Mouse (Mus musculus) midbrain, embryonic 12.5 days (tissue): ENCODE measurements at regions not wholly inside any gene's neighbourhood (a gene's known extent, or its start where the extent isn't known, plus 50 kb on each side); places are given as distances from the start of the nearest gene placed in this dataset.
A peak's percentile ranks its signal among the peaks of the same experiment; 100 is the strongest.

Source experiments
- ATAC-seq: fragments of 200-750 bp; cut with Nextera tagmentation; 2 replicates; pipeline ENCODE4 v1.8.0; 2017; ENCODE audit warnings: low read depth, moderate TSS enrichment, moderate library complexity; ENCODE audit not compliant: low FRiP score
- H3K27ac ChIP-seq: fragments of 300-500 bp; sonication (generic); replicated peaks from 2 replicates; pipeline ENCODE4 v1.5.1; 2016; ENCODE audit warnings: mild to moderate bottlenecking
- H3K27me3 ChIP-seq: fragments of 300-500 bp; sonication (generic); 2 replicates; pipeline ENCODE4 v1.6.1; 2016; ENCODE audit warnings: mild to moderate bottlenecking
- H3K36me3 ChIP-seq: fragments of 300-500 bp; sonication (generic); 2 replicates; pipeline ENCODE4 v1.6.1; 2016
- H3K4me1 ChIP-seq: fragments of 300-500 bp; sonication (generic); 2 replicates; pipeline ENCODE4 v1.6.1; 2016
- H3K4me2 ChIP-seq: fragments of 300-500 bp; sonication (generic); replicated peaks from 2 replicates; pipeline ENCODE4 v1.6.1; 2016; ENCODE audit warnings: mild to moderate bottlenecking, moderate library complexity
- H3K4me3 ChIP-seq: fragments of 300-500 bp; sonication (generic); 2 replicates; pipeline ENCODE4 v1.5.1; 2016; ENCODE audit warnings: mild to moderate bottlenecking
- H3K9ac ChIP-seq: fragments of 300-500 bp; sonication (generic); replicated peaks from 2 replicates; pipeline ENCODE4 v1.6.1; 2016; ENCODE audit warnings: mild to moderate bottlenecking, moderate library complexity
- H3K9me3 ChIP-seq: fragments of 300-500 bp; sonication (generic); 2 replicates; pipeline ENCODE4 v1.6.1; 2016; ENCODE audit warnings: mild to moderate bottlenecking
- WGBS: fragments of 180-500 bp; shearing (Covaris S2); methylation state at CpG from one replicate; pipeline ENCODE4 v1.1.7; 2016; 5-methylcytosine and 5-hydroxymethylcytosine counted together

DNA sequence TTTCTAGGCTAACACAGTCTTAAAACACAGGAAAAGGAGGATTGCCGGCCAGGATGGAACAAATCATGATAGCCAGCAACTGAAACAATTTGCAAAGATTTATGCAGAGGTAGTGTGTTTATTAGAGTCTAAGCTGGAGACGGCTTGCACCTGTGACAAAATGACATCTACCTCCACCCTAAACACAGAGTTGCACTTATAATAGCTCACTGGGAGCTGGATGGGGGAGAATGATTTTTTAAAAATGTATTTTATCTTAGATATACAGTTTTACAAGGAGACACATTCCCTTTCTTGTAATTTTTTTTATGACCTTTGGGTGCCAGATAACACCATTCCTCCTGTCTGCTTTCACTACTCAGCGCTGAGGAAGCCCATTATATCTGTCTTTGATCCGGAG, 76.7 kb upstream of the Zfhx3 start:
- H3K4me2 ChIP-seq: no peak overlapping the region
- 79% methylated on average over 4 of the region's 4 CpGs for WGBS
- no peaks in the 10 kb centered on the region for H3K9me3 ChIP-seq
- no peaks in the 10 kb centered on the region for H3K36me3 ChIP-seq
- no peak for ATAC-seq
- no peak overlapping the region for H3K27ac ChIP-seq
- no peak overlapping the region for H3K4me3 ChIP-seq
- no peak overlapping the region for H3K9ac ChIP-seq
- H3K27me3 ChIP-seq: no peaks in the 10 kb centered on the region; the same call in 1 of the 2 replicates
- 0 out of 2 replicates have a peak, but pooled peaks cover 3% of the 10 kb centered on the region for H3K4me1 ChIP-seq

- peaks cover 7% of the 10 kb centered on the region; the same call in 1 of the 2 replicates for H3K9me3 ChIP-seq
- H3K4me3 ChIP-seq: 0 out of 2 replicates have a peak overlapping the region, but pooled peaks have one; percentile 4
- H3K4me1 ChIP-seq: peaks cover 17% of the 10 kb centered on the region
- H3K9ac ChIP-seq: no peak overlapping the region
- H3K27me3 ChIP-seq: no peaks in the 10 kb centered on the region; the same call in none of the 2 replicates
- WGBS: 48% methylated on average over 15 of the region's 15 CpGs
- H3K36me3 ChIP-seq: no peaks in the 10 kb centered on the region
- H3K27ac ChIP-seq: no peak overlapping the region
- no peak for ATAC-seq
- peak overlapping the region; percentile 39 for H3K4me2 ChIP-seq
These were observed 70.7 kb upstream of the Zfhx3 start for GRCm38 (mm10) chr8:107871718-107872117.

- Histone ChIP-seq H3K9ac (no peak overlapping the region), H3K4me3 (0 out of 2 replicates have a peak overlapping the region, but pooled peaks have one; percentile 4)
These were observed 70.3 kb upstream of the Zfhx3 start for GRCm38 (mm10) chr8:107872121-107872520.

DNA sequence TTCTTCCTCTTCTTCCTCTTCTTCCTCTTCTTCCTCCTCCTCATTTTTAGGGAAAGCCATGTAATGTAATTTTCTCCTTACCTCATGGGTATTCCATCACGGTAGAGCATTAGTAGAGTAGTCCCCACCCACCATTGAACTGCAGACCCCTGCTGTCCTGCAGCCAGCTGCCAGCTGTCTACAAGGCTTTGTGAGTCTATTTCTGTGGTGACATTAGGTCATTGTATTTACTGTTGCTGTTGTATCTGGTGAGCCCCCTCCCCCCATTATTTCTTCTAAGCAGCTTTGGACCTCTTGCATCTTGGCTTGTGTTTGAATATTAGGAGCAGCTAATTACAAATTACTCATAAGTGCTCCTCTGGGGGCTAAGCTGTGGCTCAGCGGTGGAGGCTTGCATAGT, 66.0 kb upstream of the Zfhx3 start:
- ATAC-seq: no peak
- Histone ChIP-seq H3K36me3 (no peaks in the 10 kb centered on the region), H3K4me1 (peaks cover 16% of the 10 kb centered on the region), H3K4me3 (no peak overlapping the region), H3K4me2 (no peak overlapping the region), H3K27me3 (peaks cover 19% of the 10 kb centered on the region), H3K9ac (no peak overlapping the region), H3K9me3 (peaks cover 7% of the 10 kb centered on the region; the same call in 1 of the 2 replicates), H3K27ac (no peak overlapping the region)
- WGBS: 33% methylated on average over 2 of the region's 2 CpGs

More at GRCm38 (mm10) chr8:107872121-107872520, 70.3 kb upstream of the Zfhx3 start:
- ATAC-seq: no peak
- Histone ChIP-seq H3K27ac (no peak overlapping the region), H3K4me1 (peaks cover 17% of the 10 kb centered on the region), H3K27me3 (no peaks in the 10 kb centered on the region; the same call in 1 of the 2 replicates), H3K36me3 (no peaks in the 10 kb centered on the region), H3K4me2 (peak overlapping the region; percentile 39), H3K9me3 (peaks cover 7% of the 10 kb centered on the region; the same call in 1 of the 2 replicates)
- 33% methylated on average over 11 of the region's 11 CpGs for WGBS

DNA sequence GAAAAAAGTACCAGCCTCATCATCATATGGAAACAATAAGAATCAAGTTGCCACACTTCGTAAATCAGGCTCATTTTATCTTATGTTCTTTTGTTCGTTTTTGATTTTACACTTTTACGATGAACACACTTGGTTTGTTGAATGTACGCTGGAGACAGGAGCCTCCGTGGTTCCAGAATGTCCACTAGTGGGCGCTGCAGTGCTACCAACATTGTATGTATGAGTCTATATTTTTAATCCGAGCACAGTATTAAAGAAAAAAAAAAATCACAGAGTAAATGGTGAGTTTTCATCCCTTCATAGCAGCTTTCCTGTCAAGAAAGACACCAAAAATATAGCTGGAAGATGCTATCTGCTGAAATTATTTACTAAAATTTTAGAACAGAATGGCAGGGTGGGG, 60.6 kb upstream of the Zfhx3 start:
- ATAC-seq: no peak
- H3K9ac ChIP-seq: no peak overlapping the region
- no peaks in the 10 kb centered on the region for H3K36me3 ChIP-seq
- H3K27ac ChIP-seq: no peak overlapping the region
- WGBS: 21% methylated on average over 7 of the region's 7 CpGs
- H3K9me3 ChIP-seq: no peaks in the 10 kb centered on the region
- 0 out of 2 replicates have a peak, but pooled peaks cover 10% of the 10 kb centered on the region for H3K4me1 ChIP-seq
- peaks cover 30% of the 10 kb centered on the region for H3K27me3 ChIP-seq
- H3K4me2 ChIP-seq: no peak overlapping the region
- no peak overlapping the region for H3K4me3 ChIP-seq

- Histone ChIP-seq H3K9me3 (no peaks in the 10 kb centered on the region), H3K9ac (no peak overlapping the region), H3K4me1 (peaks cover 16% of the 10 kb centered on the region; the same call in 1 of the 2 replicates), H3K36me3 (no peaks in the 10 kb centered on the region), H3K27me3 (peaks cover 19% of the 10 kb centered on the region), H3K27ac (no peak overlapping the region), H3K4me3 (no peak overlapping the region), H3K4me2 (no peak overlapping the region)
- WGBS: 47% methylated on average over 7 of the region's 7 CpGs
- no peak for ATAC-seq
These were observed 56.9 kb upstream of the Zfhx3 start for GRCm38 (mm10) chr8:107885547-107885946.

DNA sequence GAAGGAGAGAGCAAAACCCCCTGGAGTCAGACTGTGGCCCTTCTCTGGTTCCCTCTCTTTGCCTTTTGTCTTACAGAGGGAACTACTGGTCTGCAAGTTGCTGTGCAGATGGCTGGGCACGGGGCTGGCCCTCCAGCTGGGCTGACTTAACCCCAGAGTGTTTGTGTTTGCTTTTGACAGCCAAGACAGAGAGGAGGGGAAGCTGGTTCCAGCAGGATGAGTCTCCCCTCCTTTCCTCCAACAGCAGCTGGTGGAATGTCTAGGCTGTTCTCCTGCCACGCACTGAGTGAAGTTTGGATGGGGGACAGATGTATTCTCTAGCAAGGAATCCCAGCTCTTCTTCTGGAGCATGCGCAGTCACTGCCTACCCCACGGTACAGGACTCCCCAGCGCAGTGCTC, 56.5 kb upstream of the Zfhx3 start:
- WGBS: 67% methylated on average over 5 of the region's 5 CpGs
- H3K4me2 ChIP-seq: no peak overlapping the region
- H3K36me3 ChIP-seq: no peaks in the 10 kb centered on the region
- H3K4me1 ChIP-seq: peaks cover 16% of the 10 kb centered on the region; the same call in 1 of the 2 replicates
- H3K27ac ChIP-seq: no peak overlapping the region
- no peak overlapping the region for H3K9ac ChIP-seq
- no peaks in the 10 kb centered on the region for H3K9me3 ChIP-seq
- H3K4me3 ChIP-seq: no peak overlapping the region
- H3K27me3 ChIP-seq: peaks cover 19% of the 10 kb centered on the region
- no peak for ATAC-seq

DNA sequence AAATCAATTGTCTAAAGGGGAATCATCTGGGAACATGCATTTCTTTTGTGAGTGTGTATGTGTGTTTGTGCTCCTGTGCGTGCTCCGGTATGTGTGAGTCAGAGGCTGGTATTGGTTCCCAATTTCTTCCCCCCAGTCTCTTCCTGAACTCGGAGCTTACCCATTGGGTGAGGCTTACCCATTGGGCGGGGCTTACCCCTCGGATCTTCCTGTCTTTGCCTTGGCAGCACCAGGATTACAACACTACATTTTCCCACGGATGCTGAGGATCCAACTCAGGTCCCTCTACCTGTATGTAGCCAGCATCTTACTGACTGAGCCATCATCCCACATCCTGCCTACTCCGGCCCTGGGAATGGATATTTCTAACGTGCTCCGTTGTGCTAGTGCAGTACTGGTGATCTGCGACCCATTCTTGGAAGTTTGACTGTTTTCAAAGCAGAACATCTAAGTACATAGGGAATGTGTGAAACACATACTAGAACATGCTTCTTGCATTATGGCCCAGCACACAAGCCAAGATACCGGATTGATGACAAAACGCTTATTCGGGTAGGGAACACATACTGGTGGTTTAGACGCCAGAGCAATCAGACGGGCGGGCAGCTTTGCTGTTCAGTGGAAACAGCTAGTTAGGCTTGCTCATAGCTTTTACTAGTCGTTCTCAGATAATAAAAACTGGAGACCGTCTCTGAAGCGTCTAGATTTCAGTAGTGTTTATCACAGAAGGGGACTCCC, 55.8 kb upstream of the Zfhx3 start:
- WGBS: 84% methylated on average over 19 of the region's 19 CpGs
- H3K27me3 ChIP-seq: peaks cover 19% of the 10 kb centered on the region
- H3K4me3 ChIP-seq: no peak overlapping the region
- H3K9ac ChIP-seq: no peak overlapping the region
- no peaks in the 10 kb centered on the region for H3K36me3 ChIP-seq
- peaks cover 16% of the 10 kb centered on the region; the same call in 1 of the 2 replicates for H3K4me1 ChIP-seq
- H3K9me3 ChIP-seq: no peaks in the 10 kb centered on the region
- ATAC-seq: no peak
- no peak overlapping the region for H3K27ac ChIP-seq
- H3K4me2 ChIP-seq: no peak overlapping the region

- Histone ChIP-seq H3K4me2 (no peak overlapping the region), H3K4me3 (no peak overlapping the region), H3K27ac (0 out of 2 replicates have a peak overlapping the region, but pooled peaks have one; percentile 30), H3K27me3 (peaks cover 19% of the 10 kb centered on the region), H3K9ac (no peak overlapping the region), H3K9me3 (no peaks in the 10 kb centered on the region), H3K36me3 (no peaks in the 10 kb centered on the region), H3K4me1 (peaks cover 16% of the 10 kb centered on the region; the same call in 1 of the 2 replicates)
- 47% methylated on average over 10 of the region's 10 CpGs for WGBS
- ATAC-seq: no peak
These were observed 55.1 kb upstream of the Zfhx3 start for GRCm38 (mm10) chr8:107887333-107887732.

- ATAC-seq: no peak
- Histone ChIP-seq H3K9ac (no peak overlapping the region), H3K4me3 (no peak overlapping the region), H3K27me3 (peaks cover 12% of the 10 kb centered on the region; the same call in 1 of the 2 replicates), H3K36me3 (no peaks in the 10 kb centered on the region), H3K9me3 (no peaks in the 10 kb centered on the region), H3K4me1 (peaks cover 7% of the 10 kb centered on the region; the same call in 1 of the 2 replicates), H3K27ac (no peak overlapping the region), H3K4me2 (no peak overlapping the region)
- 81% methylated on average over 5 of the region's 5 CpGs for WGBS
These were observed 51.5 kb upstream of the Zfhx3 start for GRCm38 (mm10) chr8:107890922-107891321.
